Mouse (Mus musculus) kidney, postnatal 0 days (tissue): Measurements from ENCODE around the gene Knl1. TPM values are rescaled to one million over a fixed set of nuclear protein-coding genes. Genes with fewer than 3 reads are reported as not detected.

ENCODE experiments used
- ATAC-seq: fragments of 200-750 bp; cut with Nextera tagmentation; replicated peaks from 2 replicates; pipeline ENCODE4 v1.8.0; 2017; ENCODE audit warnings: low read depth, moderate number of reproducible peaks, moderate TSS enrichment, moderate library complexity; ENCODE audit not compliant: low FRiP score
- DNase-seq: peaks from one replicate; pipeline ENCODE4 v3.0.0-alpha.2; 2016; ENCODE audit warnings: low spot score
- H3K27ac ChIP-seq: fragments of 300-500 bp; sonication (generic); 2 replicates; pipeline ENCODE4 v1.5.1; 2014; ENCODE audit warnings: mild to moderate bottlenecking
- H3K27me3 ChIP-seq: fragments of 300-500 bp; sonication (generic); 2 replicates; pipeline ENCODE4 v1.6.1; 2014; ENCODE audit warnings: low read length, mixed read lengths; ENCODE audit not compliant: insufficient read depth
- H3K36me3 ChIP-seq: fragments of 300-500 bp; sonication (generic); 2 replicates; pipeline ENCODE4 v1.6.1; 2014; ENCODE audit warnings: low read length, mixed read lengths; ENCODE audit not compliant: insufficient read depth
- H3K4me1 ChIP-seq: fragments of 300-500 bp; sonication (generic); replicated peaks from 2 replicates; pipeline ENCODE4 v1.6.1; 2014; ENCODE audit warnings: antibody characterized with exemption, low read length, mixed read lengths; ENCODE audit not compliant: insufficient read depth
- H3K4me2 ChIP-seq: fragments of 300-500 bp; sonication (generic); 2 replicates; pipeline ENCODE4 v1.6.1; 2014; ENCODE audit warnings: mild to moderate bottlenecking, low read length, moderate library complexity, mixed read lengths
- H3K4me3 ChIP-seq: fragments of 300-500 bp; sonication (generic); replicated peaks from 2 replicates; pipeline ENCODE4 v1.5.1; 2014; ENCODE audit warnings: low read depth, low read length
- H3K9ac ChIP-seq: fragments of 300-500 bp; sonication (generic); 2 replicates; pipeline ENCODE4 v1.6.1; 2014; ENCODE audit warnings: low read depth, low read length
- H3K9me3 ChIP-seq: fragments of 300-500 bp; sonication (generic); replicated peaks from 2 replicates; pipeline ENCODE4 v1.6.1; 2016; ENCODE audit warnings: low read length, inconsistent platforms, mixed read lengths
- CTCF ChIP-seq: IDR thresholded peaks from 2 replicates; pipeline ENCODE4 v1.5.1; 2016; ENCODE audit warnings: antibody characterized with exemption, low read depth, mild to moderate bottlenecking, moderate library complexity
- WGBS: fragments of 180-500 bp; shearing (Covaris S2); extraction: QIAGEN DNeasy Blood & Tissue Kit; methylation state at CpG from one replicate; pipeline ENCODE4 v1.1.7; 2014; 5-methylcytosine and 5-hydroxymethylcytosine counted together
- polyA plus RNA-seq: library from polyadenylated mRNA; unstranded; fragments of >200 nt; fragmentation: Nextera tagmentation; extraction: Ambion mirVana; gene quantifications from 2 replicates; pipeline ENCODE4 v1.2.1, GENCODE M21; 2015

Knl1 gene
- polyA plus RNA-seq, 1 experiment from 2014 or later: 25.6 TPM

- peak; percentile 98 for ATAC-seq
- Histone ChIP-seq H3K27me3 (no peaks in the 10 kb centered on the region), H3K9ac (peak within 1 kb of the TSS; percentile 76), H3K4me2 (peak within 1 kb of the TSS; percentile 85), H3K4me3 (peak within 1 kb of the TSS; percentile 97), H3K4me1 (no peaks in the 10 kb centered on the region), H3K9me3 (no peaks in the 10 kb centered on the region), H3K27ac (peak within 1 kb of the TSS; percentile 84), H3K36me3 (peaks cover 17% of the 10 kb centered on the region)
- peak; percentile 97 for DNase-seq
- TF ChIP-seq CTCF: peak; percentile 41; the same call in 1 of the 2 replicates
- WGBS: under 1% methylated on average over 49 of the region's 49 CpGs
These were observed 12.1 kb upstream of the Knl1 start, which contains the start of gene Rpusd2 for GRCm38 (mm10) chr2:119034656-119035396. Gene Rpusd2 (plus strand): TSS chr2:119034790.

GRCm38 (mm10) chr2:119035397-119035745 is 11.5 kb upstream of the Knl1 start:
- peak overlapping the region; percentile 84; the same call in 1 of the 2 replicates for H3K27ac ChIP-seq
- 8% methylated on average over 7 of the region's 7 CpGs for WGBS
- peak overlapping the region; percentile 76 for H3K9ac ChIP-seq
- ATAC-seq: no peak
- no peaks in the 10 kb centered on the region for H3K9me3 ChIP-seq
- peak overlapping the region; percentile 97 for H3K4me3 ChIP-seq
- H3K4me2 ChIP-seq: peak overlapping the region; percentile 85
- no peaks in the 10 kb centered on the region for H3K27me3 ChIP-seq
- peaks cover 17% of the 10 kb centered on the region for H3K36me3 ChIP-seq
- TF ChIP-seq CTCF: no peak
- no peaks in the 10 kb centered on the region for H3K4me1 ChIP-seq
- DNase-seq: peak; percentile 24

DNA sequence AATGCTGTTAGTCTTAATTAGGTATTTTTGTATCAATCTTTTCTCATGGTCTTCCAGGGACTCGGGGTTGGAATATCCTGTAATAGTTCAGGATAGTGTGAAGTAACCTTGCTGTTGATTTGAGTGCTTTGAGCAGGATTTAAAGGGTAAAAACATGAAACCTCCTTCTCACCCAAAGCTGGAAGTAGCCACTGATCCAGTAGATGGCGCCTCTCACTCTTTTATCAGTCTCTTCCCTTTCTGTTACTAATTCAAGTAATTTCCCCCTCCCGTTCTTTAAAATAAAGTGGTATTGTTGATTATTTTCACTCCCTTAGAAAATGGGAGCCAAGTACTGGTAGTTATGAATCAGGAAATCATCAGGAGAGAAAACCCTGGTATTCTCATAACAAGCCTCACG is 6.0 kb upstream of the Knl1 start:
- H3K4me3 ChIP-seq: no peak overlapping the region
- H3K4me2 ChIP-seq: no peak overlapping the region
- DNase-seq (peak; percentile 78), ATAC-seq (no peak)
- TF ChIP-seq CTCF: peak; percentile 66
- H3K27me3 ChIP-seq: no peaks in the 10 kb centered on the region
- WGBS: 42% methylated on average over 4 of the region's 4 CpGs
- H3K4me1 ChIP-seq: no peaks in the 10 kb centered on the region
- no peak overlapping the region for H3K27ac ChIP-seq
- no peaks in the 10 kb centered on the region for H3K9me3 ChIP-seq
- no peak overlapping the region for H3K9ac ChIP-seq
- H3K36me3 ChIP-seq: peaks cover 17% of the 10 kb centered on the region

DNA sequence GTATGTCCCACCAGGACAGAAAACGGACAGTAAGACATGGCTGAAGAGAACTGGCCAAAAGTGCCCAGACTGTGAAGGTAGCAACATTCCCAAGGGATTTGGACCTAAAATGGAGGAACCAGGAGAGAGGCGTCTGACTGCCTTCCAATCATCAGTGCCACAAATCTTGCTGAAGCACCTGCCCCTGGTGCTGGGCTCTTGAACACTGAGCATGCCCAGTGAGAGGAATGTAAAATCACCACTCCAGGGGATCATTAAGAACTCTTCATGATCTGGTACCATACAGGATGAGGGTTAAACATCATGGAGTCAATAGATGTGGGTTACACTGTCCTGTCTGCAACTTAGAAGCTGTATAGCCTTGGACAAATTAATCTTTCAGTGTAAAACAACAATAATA is 1.8 kb upstream of the Knl1 start:
- no peak overlapping the region for H3K4me2 ChIP-seq
- ATAC-seq (no peak), DNase-seq (no peak)
- H3K27me3 ChIP-seq: no peaks in the 10 kb centered on the region
- no peaks in the 10 kb centered on the region for H3K9me3 ChIP-seq
- H3K27ac ChIP-seq: no peak overlapping the region
- H3K4me1 ChIP-seq: no peaks in the 10 kb centered on the region; the same call in 1 of the 2 replicates
- no peaks in the 10 kb centered on the region for H3K36me3 ChIP-seq
- H3K4me3 ChIP-seq: no peak overlapping the region
- WGBS: 75% methylated on average over 2 of the region's 2 CpGs
- no peak overlapping the region for H3K9ac ChIP-seq
- no peak for TF ChIP-seq CTCF

GRCm38 (mm10) chr2:119047849-119048248 is 930 bp downstream of the Knl1 start:
- H3K27ac ChIP-seq: peak overlapping the region; percentile 93; the same call in 1 of the 2 replicates
- peak overlapping the region; percentile 55 for H3K4me2 ChIP-seq
- WGBS: 12% methylated on average over 4 of the region's 4 CpGs
- peak overlapping the region; percentile 58 for H3K4me3 ChIP-seq
- DNase-seq (peak; percentile 18), ATAC-seq (no peak)
- no peaks in the 10 kb centered on the region for H3K36me3 ChIP-seq
- H3K4me1 ChIP-seq: no peaks in the 10 kb centered on the region; the same call in 1 of the 2 replicates
- TF ChIP-seq CTCF: no peak
- no peaks in the 10 kb centered on the region for H3K27me3 ChIP-seq
- H3K9ac ChIP-seq: peak overlapping the region; percentile 70
- no peaks in the 10 kb centered on the region for H3K9me3 ChIP-seq

- no peak overlapping the region for H3K27ac ChIP-seq
- H3K36me3 ChIP-seq: no peaks in the 10 kb centered on the region
- WGBS: 78% methylated on average over 4 of the region's 4 CpGs
- no peak overlapping the region for H3K4me2 ChIP-seq
- H3K4me3 ChIP-seq: no peak overlapping the region
- H3K27me3 ChIP-seq: no peaks in the 10 kb centered on the region
- DNase-seq (no peak), ATAC-seq (no peak)
- no peak overlapping the region for H3K9ac ChIP-seq
- TF ChIP-seq CTCF: no peak
- H3K9me3 ChIP-seq: no peaks in the 10 kb centered on the region
- no peaks in the 10 kb centered on the region; the same call in 1 of the 2 replicates for H3K4me1 ChIP-seq
These were observed 3.3 kb downstream of the Knl1 start for GRCm38 (mm10) chr2:119050132-119050650.
